Mouse (Mus musculus) liver, embryonic 13.5 days (tissue): ENCODE results near the gene Clk2. TPM values are rescaled to one million over a fixed set of nuclear protein-coding genes. Genes with fewer than 3 reads are reported as not detected.
A peak's percentile ranks its signal among the peaks of the same experiment; 100 is the strongest.

Experiments
- ATAC-seq: fragments of 200-750 bp; cut with Nextera tagmentation; 2 replicates; pipeline ENCODE4 v1.8.0; 2017; ENCODE audit warnings: low read depth, mild to moderate bottlenecking, moderate number of reproducible peaks, moderate library complexity
- DNase-seq: peaks from one replicate; pipeline ENCODE4 v3.0.0; 2022
- H3K27ac ChIP-seq: fragments of 300-500 bp; sonication (generic); 2 replicates; pipeline ENCODE4 v1.5.1; 2015; ENCODE audit warnings: moderate library complexity, mild to moderate bottlenecking, inconsistent platforms
- H3K27me3 ChIP-seq: fragments of 300-500 bp; sonication (generic); 2 replicates; pipeline ENCODE4 v1.6.1; 2015; ENCODE audit warnings: mild to moderate bottlenecking, inconsistent platforms
- H3K36me3 ChIP-seq: fragments of 300-500 bp; sonication (generic); 2 replicates; pipeline ENCODE4 v1.6.1; 2015; ENCODE audit warnings: mild to moderate bottlenecking, inconsistent platforms
- H3K4me1 ChIP-seq: fragments of 300-500 bp; sonication (generic); replicated peaks from 2 replicates; pipeline ENCODE4 v1.6.1; 2015; ENCODE audit warnings: inconsistent platforms
- H3K4me2 ChIP-seq: fragments of 300-500 bp; sonication (generic); 2 replicates; pipeline ENCODE4 v1.6.1; 2015; ENCODE audit warnings: inconsistent platforms, mild to moderate bottlenecking, moderate library complexity
- H3K4me3 ChIP-seq: fragments of 300-500 bp; sonication (generic); replicated peaks from 2 replicates; pipeline ENCODE4 v1.5.1; 2015; ENCODE audit warnings: mild to moderate bottlenecking, inconsistent platforms
- H3K9ac ChIP-seq: fragments of 300-500 bp; sonication (generic); 2 replicates; pipeline ENCODE4 v1.6.1; 2015; ENCODE audit warnings: mild to moderate bottlenecking, inconsistent platforms
- H3K9me3 ChIP-seq: fragments of 300-500 bp; sonication (generic); replicated peaks from 2 replicates; pipeline ENCODE4 v1.6.1; 2016; ENCODE audit warnings: inconsistent platforms
- WGBS: fragments of 180-500 bp; shearing (Covaris S2); methylation state at CpG from one replicate; pipeline ENCODE4 v1.1.7; 2015; ENCODE audit not compliant: insufficient replicate concordance; 5-methylcytosine and 5-hydroxymethylcytosine counted together
- polyA plus RNA-seq: library from polyadenylated mRNA; unstranded; fragments of >200 nt; fragmentation: Nextera tagmentation; extraction: Ambion mirVana; gene quantifications from 2 replicates; pipeline ENCODE4 v1.2.1, GENCODE M21; 2015

Clk2 gene
- 10.3 and 10.8 TPM in 2 replicates for polyA plus RNA-seq

DNA sequence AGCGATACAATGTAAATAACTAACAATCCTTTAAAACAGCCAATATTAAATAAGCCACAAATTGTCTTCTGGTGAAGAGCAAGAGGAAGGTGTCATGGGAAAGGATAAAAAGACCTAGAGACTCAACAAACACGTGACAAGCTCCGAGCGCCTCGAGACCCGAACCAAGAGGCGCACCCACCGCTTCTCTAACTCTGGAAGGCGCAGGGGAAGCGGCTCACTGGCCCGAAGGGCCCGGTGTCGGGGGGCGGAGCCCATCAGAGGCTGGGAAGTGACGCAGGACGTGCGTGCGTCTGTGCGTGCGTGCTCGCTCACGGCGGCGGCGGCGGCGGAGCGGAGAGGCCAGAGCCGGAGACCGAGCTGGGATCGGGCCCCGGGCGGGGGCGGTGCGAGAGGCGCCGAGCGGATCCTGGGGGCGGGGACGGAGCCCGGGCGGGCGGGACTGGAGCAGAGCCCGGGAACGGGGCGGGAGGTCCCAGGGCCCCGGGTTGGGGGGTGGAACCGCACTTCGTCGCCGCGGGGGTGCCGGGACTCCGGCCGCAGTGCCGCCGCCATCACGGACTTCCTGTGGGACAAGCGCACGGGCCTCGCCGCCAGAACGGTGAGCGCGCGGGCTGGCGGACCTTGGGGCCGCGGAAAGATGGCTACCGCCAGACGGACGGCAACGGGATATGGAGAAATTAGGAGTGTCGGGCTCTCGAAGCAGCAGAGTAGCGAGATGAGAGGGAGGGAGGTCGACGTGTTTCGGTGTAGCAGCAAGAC is at the start of gene Clk2:
Gene Clk2 (plus strand): TSS at position 290 of the 762 bp plus-strand sequence.
- under 1% methylated on average over 79 of the region's 79 CpGs for WGBS
- Histone ChIP-seq H3K9me3 (no peaks in the 10 kb centered on the region), H3K27me3 (peaks cover 3% of the 10 kb centered on the region), H3K9ac (peak within 1 kb of the TSS; percentile 92), H3K36me3 (peaks cover 34% of the 10 kb centered on the region), H3K27ac (peak within 1 kb of the TSS; percentile 96), H3K4me3 (peak within 1 kb of the TSS; percentile 88), H3K4me1 (peaks cover 40% of the 10 kb centered on the region), H3K4me2 (peak within 1 kb of the TSS; percentile 81)
- DNase-seq: peak; percentile 95
- peak; percentile 97 for ATAC-seq

DNA sequence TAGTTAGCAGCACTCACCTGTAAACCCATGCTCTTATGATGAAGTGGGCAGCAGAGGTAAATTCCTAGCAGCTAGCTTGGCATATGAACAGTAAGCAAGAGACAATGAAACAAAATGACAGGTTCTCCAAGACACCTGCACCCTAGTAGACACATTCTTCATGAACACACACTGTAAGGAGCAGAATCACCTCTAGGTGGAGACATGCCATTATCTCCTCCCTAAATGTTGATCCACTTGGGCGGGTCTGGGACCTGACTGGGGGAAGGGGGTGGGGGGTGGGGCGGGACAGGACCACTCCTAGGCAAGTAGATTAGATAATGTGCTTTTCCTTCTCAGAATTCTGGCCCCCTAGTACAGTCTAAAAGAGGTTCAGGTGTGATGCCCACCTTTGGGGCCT is 49.1 kb upstream of the Clk2 start:
- peak overlapping the region; percentile 75 for H3K27ac ChIP-seq
- DNase-seq (peak; percentile 64), ATAC-seq (peak; percentile 85)
- no peaks in the 10 kb centered on the region for H3K9me3 ChIP-seq
- no peaks in the 10 kb centered on the region for H3K36me3 ChIP-seq
- no peak overlapping the region for H3K4me3 ChIP-seq
- peaks cover 34% of the 10 kb centered on the region for H3K4me1 ChIP-seq
- no peak overlapping the region for H3K9ac ChIP-seq
- H3K4me2 ChIP-seq: peak overlapping the region; percentile 47
- WGBS: 5% methylated on average over 2 of the region's 2 CpGs
- H3K27me3 ChIP-seq: no peaks in the 10 kb centered on the region

DNA sequence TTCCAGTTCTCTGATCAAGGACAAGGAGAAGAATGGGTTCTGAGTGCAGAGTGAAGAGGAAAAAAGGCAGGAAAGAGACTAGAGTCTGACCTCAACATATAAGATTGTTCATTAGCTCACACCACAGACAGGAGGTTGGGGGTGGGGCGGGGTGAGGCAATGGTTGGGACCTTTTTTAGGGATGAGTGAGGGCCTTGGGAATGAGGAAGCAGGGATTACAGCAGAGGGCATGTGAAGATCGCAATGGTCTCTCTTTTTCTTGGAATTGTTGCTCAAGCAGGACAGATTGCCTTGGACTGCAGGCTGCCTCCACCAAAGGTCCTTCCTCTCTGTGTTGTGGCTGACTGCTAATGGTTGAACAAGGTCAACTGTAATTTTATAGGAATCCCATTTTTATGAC is 41.3 kb upstream of the Clk2 start:
- no peak for ATAC-seq
- WGBS: 67% methylated on average over 2 of the region's 2 CpGs
- no peak overlapping the region for H3K27ac ChIP-seq
- peaks cover 24% of the 10 kb centered on the region for H3K4me1 ChIP-seq
- no peaks in the 10 kb centered on the region for H3K9me3 ChIP-seq
- no peak overlapping the region for H3K4me3 ChIP-seq
- H3K27me3 ChIP-seq: no peaks in the 10 kb centered on the region
- H3K36me3 ChIP-seq: no peaks in the 10 kb centered on the region
- no peak overlapping the region for H3K4me2 ChIP-seq
- DNase-seq: no peak
- H3K9ac ChIP-seq: no peak overlapping the region

DNA sequence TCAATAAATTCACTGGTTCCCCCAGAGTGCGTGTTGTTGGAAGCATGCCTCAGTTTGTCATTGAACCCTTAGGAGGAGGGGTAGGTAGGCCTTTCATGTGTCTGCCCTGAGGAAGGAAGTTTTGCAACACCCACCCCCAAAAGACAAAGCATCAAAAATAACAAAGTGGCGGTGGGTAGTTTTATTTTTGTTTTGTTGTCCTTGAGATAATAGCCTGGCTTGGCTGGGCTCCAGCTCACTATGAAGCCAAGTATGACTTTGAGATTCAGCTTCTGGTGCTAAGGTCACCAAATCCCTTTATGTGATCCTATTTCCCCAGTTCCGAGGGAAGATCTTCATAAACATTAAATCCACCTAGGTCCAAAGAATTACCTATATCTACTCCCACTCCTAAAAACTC is 40.4 kb upstream of the Clk2 start:
- H3K27ac ChIP-seq: no peak overlapping the region
- no peaks in the 10 kb centered on the region for H3K27me3 ChIP-seq
- no peaks in the 10 kb centered on the region for H3K9me3 ChIP-seq
- H3K4me1 ChIP-seq: peaks cover 34% of the 10 kb centered on the region
- 58% methylated on average over 3 of the region's 3 CpGs for WGBS
- ATAC-seq (no peak), DNase-seq (no peak)
- no peak overlapping the region for H3K4me2 ChIP-seq
- no peaks in the 10 kb centered on the region for H3K36me3 ChIP-seq
- H3K9ac ChIP-seq: no peak overlapping the region
- no peak overlapping the region for H3K4me3 ChIP-seq

DNA sequence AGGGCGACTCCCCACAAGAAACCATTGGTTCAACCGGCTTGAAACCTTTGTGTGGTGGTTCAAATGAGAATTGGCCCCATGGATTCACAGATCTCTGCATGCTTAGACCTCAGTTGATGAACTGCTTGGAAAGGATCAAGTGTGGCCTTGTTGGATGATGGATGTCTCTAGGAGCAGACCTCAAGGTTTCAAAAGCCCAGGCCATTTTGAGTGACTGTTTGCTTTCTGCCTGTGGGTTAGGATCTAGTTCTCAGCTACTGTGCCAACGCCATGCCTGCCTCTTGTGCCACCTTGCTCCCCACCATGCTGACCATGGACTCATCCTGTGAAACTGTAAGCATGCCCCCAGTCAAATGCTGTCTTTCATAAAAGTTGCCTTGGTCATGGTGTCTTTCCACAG is 38.6 kb upstream of the Clk2 start:
- Histone ChIP-seq H3K9me3 (no peaks in the 10 kb centered on the region), H3K9ac (no peak overlapping the region), H3K27me3 (no peaks in the 10 kb centered on the region), H3K27ac (no peak overlapping the region), H3K4me3 (no peak overlapping the region), H3K36me3 (no peaks in the 10 kb centered on the region), H3K4me1 (peaks cover 51% of the 10 kb centered on the region), H3K4me2 (no peak overlapping the region)
- WGBS: 84% methylated on average over 3 of the region's 3 CpGs
- no peak for ATAC-seq
- DNase-seq: no peak

DNA sequence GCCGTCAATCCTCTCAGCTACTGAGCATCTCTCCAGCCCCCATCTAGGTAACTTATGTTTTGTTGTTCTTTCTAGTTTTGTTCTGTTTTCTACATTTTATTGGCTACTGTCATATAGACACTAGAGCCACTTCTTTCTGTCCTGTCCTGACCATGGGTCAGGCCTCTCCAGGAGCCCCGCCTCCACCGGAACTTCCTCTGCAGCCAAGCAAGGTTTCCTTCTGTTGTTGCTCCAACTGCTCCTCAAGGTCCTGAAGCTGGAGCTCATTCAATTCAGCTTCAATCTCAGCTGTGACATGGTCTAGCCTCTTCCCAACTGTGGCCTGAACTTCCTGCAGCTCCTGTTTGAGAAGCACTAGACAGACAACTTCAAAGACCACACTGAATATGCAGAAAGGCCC is 34.7 kb upstream of the Clk2 start:
- H3K27ac ChIP-seq: peak overlapping the region; percentile 67
- no peak for ATAC-seq
- peaks cover 74% of the 10 kb centered on the region for H3K4me1 ChIP-seq
- H3K27me3 ChIP-seq: no peaks in the 10 kb centered on the region
- no peak overlapping the region for H3K9ac ChIP-seq
- no peak for DNase-seq
- H3K4me2 ChIP-seq: no peak overlapping the region
- H3K9me3 ChIP-seq: no peaks in the 10 kb centered on the region
- H3K4me3 ChIP-seq: no peak overlapping the region
- WGBS: 78% methylated on average over 3 of the region's 3 CpGs
- no peaks in the 10 kb centered on the region for H3K36me3 ChIP-seq

DNA sequence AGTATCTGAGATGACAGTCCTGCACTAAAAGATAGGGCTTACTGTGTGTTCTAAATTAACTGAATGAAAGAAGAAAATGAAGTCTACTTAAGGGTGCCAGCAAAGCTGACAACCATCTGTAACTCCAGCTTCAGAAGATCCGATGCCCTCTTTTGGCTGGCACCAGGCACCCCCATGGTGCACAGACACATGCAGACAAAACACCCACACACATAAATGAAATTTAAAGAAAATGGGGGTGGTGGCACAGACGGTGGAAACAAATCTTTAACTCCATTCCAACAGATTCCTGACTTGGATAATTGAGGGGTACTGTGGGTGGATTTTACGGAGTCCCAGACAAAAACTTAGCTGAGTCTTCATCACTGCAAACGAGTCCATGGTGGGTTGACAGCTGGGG is 32.8 kb upstream of the Clk2 start:
- Histone ChIP-seq H3K27ac (peak overlapping the region; percentile 95), H3K9me3 (no peaks in the 10 kb centered on the region), H3K9ac (peak overlapping the region; percentile 75), H3K4me1 (peaks cover 91% of the 10 kb centered on the region), H3K4me3 (peak overlapping the region; percentile 55), H3K27me3 (no peaks in the 10 kb centered on the region), H3K4me2 (peak overlapping the region; percentile 79), H3K36me3 (no peaks in the 10 kb centered on the region)
- DNase-seq (no peak), ATAC-seq (no peak)
- 18% methylated on average over 4 of the region's 4 CpGs for WGBS

DNA sequence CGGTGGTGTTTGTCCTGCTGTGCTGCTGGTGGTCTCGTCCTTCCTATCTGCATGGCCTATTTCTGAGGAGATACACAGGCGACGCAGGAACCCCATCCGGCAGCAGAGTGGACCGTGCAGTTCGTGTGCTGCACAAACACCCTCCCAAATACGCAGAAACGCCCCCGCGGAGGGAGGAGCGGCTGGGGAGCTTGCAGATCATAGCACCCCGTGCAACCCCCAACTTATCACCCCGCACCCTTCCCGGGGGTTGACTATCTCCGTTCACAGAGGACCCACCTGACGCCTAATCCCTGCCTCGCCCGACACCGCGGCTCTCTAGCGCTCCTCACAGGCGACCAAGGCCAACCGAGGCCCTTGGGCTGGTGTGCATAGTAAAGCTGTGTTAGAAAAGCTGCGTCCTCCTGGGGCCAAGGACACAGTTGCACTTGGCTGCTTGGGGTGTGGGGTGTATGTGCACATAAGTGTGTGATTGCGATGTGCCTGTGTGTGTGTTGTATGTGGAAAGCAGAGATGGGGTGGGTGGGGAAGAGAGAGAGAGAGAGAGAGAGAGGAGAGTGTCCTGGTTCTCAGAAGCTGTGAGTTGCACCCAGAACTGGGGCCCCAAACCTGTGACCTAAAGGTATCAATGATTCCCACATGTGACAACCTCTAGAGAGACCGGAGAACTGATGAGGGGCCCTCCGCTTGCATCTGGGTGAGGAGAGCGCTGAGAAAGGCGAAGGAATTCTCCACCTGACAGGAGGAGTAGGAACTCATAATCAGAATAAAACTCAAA is 32.1 kb upstream of the Clk2 start:
- H3K4me3 ChIP-seq: peak overlapping the region; percentile 55
- H3K27ac ChIP-seq: peak overlapping the region; percentile 95
- no peaks in the 10 kb centered on the region for H3K27me3 ChIP-seq
- DNase-seq: peak; percentile 95
- H3K9ac ChIP-seq: peak overlapping the region; percentile 75
- peak; percentile 89 for ATAC-seq
- no peaks in the 10 kb centered on the region for H3K36me3 ChIP-seq
- no peaks in the 10 kb centered on the region for H3K9me3 ChIP-seq
- H3K4me2 ChIP-seq: peak overlapping the region; percentile 79
- peaks cover 93% of the 10 kb centered on the region for H3K4me1 ChIP-seq
- 3% methylated on average over 30 of the region's 30 CpGs for WGBS

DNA sequence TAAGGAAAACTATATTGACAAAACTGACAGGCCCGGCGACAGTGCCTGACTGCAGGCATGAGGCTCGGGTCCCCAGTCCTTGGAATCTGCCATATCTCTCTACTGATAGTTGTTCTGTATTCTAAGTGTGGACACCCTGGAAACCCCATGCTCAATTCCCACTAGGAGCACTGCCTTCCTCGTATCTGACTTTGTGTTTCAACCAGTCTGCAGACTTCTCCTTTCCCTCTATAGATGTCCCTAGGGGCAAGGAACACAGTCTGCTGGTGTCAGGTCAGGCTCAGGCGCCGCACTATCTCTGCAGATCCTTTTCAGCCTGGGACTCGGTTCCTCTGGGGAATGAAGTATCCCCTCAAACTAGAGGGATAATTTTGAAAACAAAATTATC is 31.5 kb upstream of the Clk2 start:
- no peaks in the 10 kb centered on the region for H3K9me3 ChIP-seq
- DNase-seq: no peak
- H3K4me2 ChIP-seq: peak overlapping the region; percentile 79
- H3K4me1 ChIP-seq: peaks cover 93% of the 10 kb centered on the region
- H3K9ac ChIP-seq: peak overlapping the region; percentile 75
- peak overlapping the region; percentile 95 for H3K27ac ChIP-seq
- whole genome bisulfite sequencing: 28% methylated on average over 7 of the region's 7 CpGs
- H3K27me3 ChIP-seq: no peaks in the 10 kb centered on the region
- H3K4me3 ChIP-seq: peak overlapping the region; percentile 55
- ATAC-seq: no peak
- H3K36me3 ChIP-seq: peaks cover 2% of the 10 kb centered on the region; the same call in 1 of the 2 replicates

DNA sequence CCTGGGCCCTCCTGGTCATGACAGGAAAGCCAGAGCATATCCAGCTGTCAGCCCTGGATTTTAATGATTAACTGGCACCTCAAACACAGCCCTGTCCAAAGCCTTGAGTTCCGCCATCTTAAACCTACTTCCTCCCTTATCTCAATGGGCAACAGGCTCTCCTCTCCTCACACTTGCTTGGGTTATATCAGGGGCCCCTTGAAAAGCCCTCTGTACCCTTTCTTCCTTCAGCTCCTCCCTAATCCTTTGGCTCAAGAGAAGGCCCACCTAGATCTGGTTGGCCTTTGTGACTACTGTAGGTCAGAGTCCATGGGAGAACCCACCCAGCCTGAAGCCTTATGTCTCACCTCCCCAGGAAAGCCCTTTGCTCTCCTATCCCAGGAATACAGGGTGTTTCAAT is 30.8 kb upstream of the Clk2 start:
- Histone ChIP-seq H3K9ac (peak overlapping the region; percentile 75), H3K9me3 (no peaks in the 10 kb centered on the region), H3K4me1 (peaks cover 93% of the 10 kb centered on the region), H3K4me2 (peak overlapping the region; percentile 79), H3K36me3 (peaks cover 8% of the 10 kb centered on the region), H3K4me3 (peak overlapping the region; percentile 55), H3K27ac (peak overlapping the region; percentile 95), H3K27me3 (no peaks in the 10 kb centered on the region)
- DNase-seq (no peak), ATAC-seq (peak; percentile 8)
- WGBS: 18% methylated on average over 1 of the region's 1 CpGs

DNA sequence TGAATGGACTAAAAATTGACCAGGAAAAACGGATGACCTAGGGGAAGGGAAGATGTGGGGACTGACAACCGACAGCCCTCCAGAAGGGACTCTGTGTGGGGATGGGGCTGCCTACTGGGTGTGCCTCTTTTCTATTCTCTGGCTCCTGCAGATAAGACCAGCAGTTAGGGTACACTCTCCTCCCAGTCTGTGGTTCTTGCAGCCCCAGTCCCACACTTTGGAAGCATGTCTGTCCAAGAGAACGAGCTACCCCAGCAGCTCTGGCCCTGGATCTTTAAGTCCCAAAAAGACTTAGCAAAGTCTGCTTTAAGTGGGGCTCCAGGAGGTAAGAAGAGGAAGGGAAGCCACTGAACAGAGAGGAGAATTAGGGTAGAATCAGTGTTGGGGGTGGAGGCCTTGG is 28.6 kb upstream of the Clk2 start, which contains the start of gene Pklr:
Gene Pklr (plus strand): TSS at position 185 of the 400 bp plus-strand sequence.
- 15% methylated on average over 3 of the region's 3 CpGs for WGBS
- Histone ChIP-seq H3K36me3 (peaks cover 30% of the 10 kb centered on the region), H3K4me2 (peak within 1 kb of the TSS; percentile 79), H3K27me3 (no peaks in the 10 kb centered on the region), H3K27ac (peak within 1 kb of the TSS; percentile 95), H3K9me3 (no peaks in the 10 kb centered on the region), H3K4me1 (peaks cover 93% of the 10 kb centered on the region), H3K4me3 (peak within 1 kb of the TSS; percentile 73), H3K9ac (peak within 1 kb of the TSS; percentile 85)
- DNase-seq (peak; percentile 72), ATAC-seq (peak; percentile 62)
